Mouse (Mus musculus) gastrocnemius, adult 2 months (tissue): ENCODE data around the gene Rtf2. TPM values are rescaled to one million over a fixed set of nuclear protein-coding genes. Genes with fewer than 3 reads are reported as not detected.

ENCODE experiments used
- DNase-seq: peaks from one replicate; pipeline ENCODE4 v3.0.0; 2022
- H3K27ac ChIP-seq: fragments of 200-600 bp; 2 replicates; pipeline ENCODE4 v1.8.1; 2022; ENCODE audit warnings: mild to moderate bottlenecking
- H3K4me3 ChIP-seq: fragments of 200-600 bp; 2 replicates; pipeline ENCODE4 v1.8.1; 2022; ENCODE audit warnings: mild to moderate bottlenecking, moderate library complexity
- CTCF ChIP-seq: fragments of 200-600 bp; IDR thresholded peaks from 2 replicates; pipeline ENCODE4 v1.8.1; 2022; ENCODE audit warnings: antibody characterized with exemption, mild to moderate bottlenecking, moderate library complexity
- intact Hi-C: fragments of 180-260 bp; cut with DNase I; formaldehyde crosslinking; loops from one replicate; pipeline ENCODE4 v1.15.1; 2025
- total RNA-seq, 2 experiments: library from RNA; stranded (reverse); gene quantifications; 2 replicates each; pipeline ENCODE4 v1.2.3; 2021

Rtf2 gene
- total RNA-seq, 2 experiments from 2014 or later = 28.1 to 29.3 TPM

- DNase-seq = no peak
- Histone ChIP-seq H3K4me3 (no peak overlapping the region), H3K27ac (no peak overlapping the region)
- intact Hi-C loops = no loop called here
- no peak for TF ChIP-seq CTCF
Observed at GRCm38 (mm10) chr2:172506121-172506520, 65.8 kb downstream of the Rtf2 start.

DNA sequence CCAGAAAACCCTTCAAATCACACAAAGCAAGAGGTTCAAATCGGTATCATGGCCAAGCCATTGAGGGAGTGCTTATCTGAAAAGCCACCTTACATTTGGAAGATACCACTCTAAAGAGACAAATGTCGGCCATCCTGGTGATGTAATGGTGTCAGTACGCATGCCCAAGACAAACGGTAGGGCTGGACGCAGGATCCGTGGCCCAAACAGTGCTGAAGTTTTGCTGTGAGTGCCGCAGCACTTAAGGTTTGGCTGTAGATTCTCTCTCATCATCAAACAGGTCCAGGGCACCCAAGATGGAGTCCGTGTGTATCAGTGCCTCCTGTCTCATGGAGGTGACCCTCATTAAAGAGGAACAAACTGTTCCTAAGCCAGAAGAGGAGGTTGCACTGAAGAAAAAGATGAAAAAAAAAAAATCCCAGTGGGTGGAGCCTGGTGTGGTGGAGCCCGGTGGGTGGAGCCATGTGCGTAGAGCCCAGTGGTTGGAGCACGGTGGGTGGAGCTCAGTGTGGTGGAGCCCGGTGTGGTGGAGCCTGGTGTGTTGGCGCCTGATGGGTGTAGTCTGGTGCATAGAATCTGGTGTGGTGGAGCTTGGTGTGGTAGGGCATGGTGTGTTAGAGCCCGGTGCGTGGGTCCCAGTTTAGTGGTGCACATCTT, 69.8 kb downstream of the Rtf2 start:
- intact Hi-C loops = no loop called here
- Histone ChIP-seq H3K27ac (no peak overlapping the region), H3K4me3 (no peak overlapping the region)
- DNase-seq = no peak
- no peak for TF ChIP-seq CTCF

- no peak for DNase-seq
- Histone ChIP-seq H3K27ac (no peak overlapping the region), H3K4me3 (no peak overlapping the region)
- intact Hi-C loops = no loop called here
- TF ChIP-seq CTCF = no peak
Observed at GRCm38 (mm10) chr2:172510899-172511298, 70.5 kb downstream of the Rtf2 start.

- intact Hi-C loops = no loop called here
Observed at GRCm38 (mm10) chr2:172516407-172516992, 76.1 kb downstream of the Rtf2 start.

More at GRCm38 (mm10) chr2:172516407-172516992, 76.1 kb downstream of the Rtf2 start:
- Histone ChIP-seq H3K27ac (no peak overlapping the region), H3K4me3 (no peak overlapping the region)
- TF ChIP-seq CTCF = no peak
- DNase-seq = no peak

Other genes starting within 250 kb of the Rtf2 start
- not detected for gene Mc3r, start 192.1 kb upstream of the Rtf2 start, total RNA-seq
- gene Fam210b, start 95.0 kb upstream of the Rtf2 start, total RNA-seq = 1 to 10 TPM; 5.0 to 6.4 TPM
- gene Aurka, start 70.0 kb upstream of the Rtf2 start, total RNA-seq = 1 to 10 TPM; 4.4 to 9.9 TPM
- gene Cstf1, start 69.9 kb upstream of the Rtf2 start, total RNA-seq = 10 to 100 TPM; 17.0 to 20.6 TPM
- gene Cass4, start 46.8 kb upstream of the Rtf2 start, total RNA-seq = under 1 TPM; 0.08 to 0.13 TPM
- gene Gcnt7, start 18.0 kb downstream of the Rtf2 start, total RNA-seq = not detected
- gene Fam209, start 32.0 kb downstream of the Rtf2 start, total RNA-seq = under 1 TPM in 1 of 2 experiments, not detected in 1; 0.36 TPM
- not detected for gene Tfap2c, start 109.0 kb downstream of the Rtf2 start, total RNA-seq